Mouse (Mus musculus) liver, postnatal 0 days (tissue): ENCODE data around the gene Golgb1. TPM values are rescaled to one million over a fixed set of nuclear protein-coding genes. Genes with fewer than 3 reads are reported as not detected.

Experiments used
- ATAC-seq: fragments of 200-750 bp; cut with Nextera tagmentation; 2 replicates; pipeline ENCODE4 v1.8.0; 2017; ENCODE audit warnings: mild to moderate bottlenecking, moderate library complexity
- DNase-seq: peaks from one replicate; pipeline ENCODE4 v3.0.0-alpha.2; 2016
- H3K27ac ChIP-seq: fragments of 300-500 bp; sonication (generic); 2 replicates; pipeline ENCODE4 v1.5.1; 2014; ENCODE audit warnings: antibody characterized with exemption, moderate library complexity, mild to moderate bottlenecking, low read depth
- H3K27me3 ChIP-seq: fragments of 300-500 bp; sonication (generic); 2 replicates; pipeline ENCODE4 v1.6.1; 2014; ENCODE audit warnings: low read length, control low read depth, mixed read lengths; ENCODE audit not compliant: insufficient read depth
- H3K36me3 ChIP-seq: fragments of 300-500 bp; sonication (generic); replicated peaks from 2 replicates; pipeline ENCODE4 v1.6.1; 2014; ENCODE audit warnings: mild to moderate bottlenecking, control low read depth, low read length, moderate library complexity, mixed read lengths; ENCODE audit not compliant: insufficient read depth
- H3K4me1 ChIP-seq: fragments of 300-500 bp; sonication (generic); 2 replicates; pipeline ENCODE4 v1.6.1; 2014; ENCODE audit warnings: antibody characterized with exemption, mild to moderate bottlenecking, control low read depth; ENCODE audit not compliant: insufficient read depth
- H3K4me2 ChIP-seq: fragments of 300-500 bp; sonication (generic); 2 replicates; pipeline ENCODE4 v1.6.1; 2014; ENCODE audit warnings: low read depth, mild to moderate bottlenecking, low read length, moderate library complexity, mixed read lengths
- H3K4me3 ChIP-seq: fragments of 300-500 bp; sonication (generic); 2 replicates; pipeline ENCODE4 v1.5.1; 2014; ENCODE audit warnings: low read depth, low read length
- H3K9ac ChIP-seq: fragments of 300-500 bp; sonication (generic); replicated peaks from 2 replicates; pipeline ENCODE4 v1.6.1; 2014; ENCODE audit warnings: mild to moderate bottlenecking, moderate library complexity
- H3K9me3 ChIP-seq: fragments of 300-500 bp; sonication (generic); 2 replicates; pipeline ENCODE4 v1.6.1; 2016; ENCODE audit warnings: mild to moderate bottlenecking, control low read depth, low read length, mixed read lengths
- CTCF ChIP-seq: sonication (generic); IDR thresholded peaks from 2 replicates; pipeline ENCODE4 v1.5.1; 2016; ENCODE audit warnings: antibody characterized with exemption, low read depth
- EP300 ChIP-seq: IDR thresholded peaks from 2 replicates; pipeline ENCODE4 v1.6.1; 2016; ENCODE audit warnings: antibody characterized with exemption, low read depth, mild to moderate bottlenecking
- WGBS: fragments of 180-500 bp; shearing (Covaris S2); extraction: QIAGEN DNeasy Blood & Tissue Kit; methylation state at CpG from one replicate; pipeline ENCODE4 v1.1.7; 2014; ENCODE audit not compliant: insufficient replicate concordance; 5-methylcytosine and 5-hydroxymethylcytosine counted together
- polyA plus RNA-seq: library from polyadenylated mRNA; unstranded; fragments of >200 nt; fragmentation: Nextera tagmentation; extraction: Ambion mirVana; gene quantifications from 2 replicates; pipeline ENCODE4 v1.2.1, GENCODE M21; 2015

Golgb1 gene
- polyA plus RNA-seq, 1 experiment from 2014 or later = 42.2 TPM

DNA sequence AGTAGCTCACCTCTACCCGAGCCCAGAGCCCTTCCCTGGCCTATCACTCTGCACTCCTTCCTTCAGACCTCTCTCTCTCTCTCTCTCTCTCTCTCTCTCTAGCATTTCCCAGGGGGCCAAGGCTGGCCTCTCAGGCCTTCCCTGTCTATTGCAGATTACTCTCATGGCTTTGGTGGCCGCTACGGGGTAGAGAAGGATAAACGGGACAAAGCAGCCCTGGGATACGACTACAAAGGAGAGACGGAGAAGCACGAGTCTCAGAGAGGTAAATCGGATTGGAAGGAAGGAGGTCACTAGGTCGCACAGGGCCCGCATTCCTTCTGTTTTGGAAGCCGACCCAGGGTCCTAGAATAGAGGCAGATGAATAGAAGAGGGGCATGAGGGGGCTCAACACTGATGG is 80.2 kb downstream of the Golgb1 start:
- Histone ChIP-seq H3K36me3 (peaks cover 11% of the 10 kb centered on the region; the same call in 1 of the 2 replicates), H3K9ac (no peak overlapping the region), H3K4me3 (no peak overlapping the region), H3K4me2 (no peak overlapping the region), H3K27me3 (no peaks in the 10 kb centered on the region), H3K4me1 (no peaks in the 10 kb centered on the region), H3K9me3 (no peaks in the 10 kb centered on the region), H3K27ac (no peak overlapping the region)
- DNase-seq (no peak), ATAC-seq (no peak)
- WGBS = 83% methylated on average over 11 of the region's 11 CpGs
- TF ChIP-seq CTCF (no peak), EP300 (no peak)

- no peaks in the 10 kb centered on the region for H3K4me1 ChIP-seq
- WGBS = 75% methylated on average over 4 of the region's 4 CpGs
- no peak overlapping the region for H3K9ac ChIP-seq
- no peaks in the 10 kb centered on the region for H3K9me3 ChIP-seq
- DNase-seq = no peak
- H3K4me3 ChIP-seq = no peak overlapping the region
- H3K4me2 ChIP-seq = no peak overlapping the region
- H3K27me3 ChIP-seq = no peaks in the 10 kb centered on the region
- H3K36me3 ChIP-seq = peaks cover 6% of the 10 kb centered on the region
- ATAC-seq = no peak
- TF ChIP-seq CTCF = no peak
- TF ChIP-seq EP300 = no peak
- no peak overlapping the region for H3K27ac ChIP-seq
Measured at GRCm38 (mm10) chr16:36963415-36963814, 88.5 kb downstream of the Golgb1 start.

- ATAC-seq (no peak), DNase-seq (no peak)
- no peak overlapping the region for H3K9ac ChIP-seq
- H3K36me3 ChIP-seq = no peaks in the 10 kb centered on the region
- no peak overlapping the region for H3K4me2 ChIP-seq
- no peak overlapping the region for H3K4me3 ChIP-seq
- no peaks in the 10 kb centered on the region for H3K4me1 ChIP-seq
- TF ChIP-seq CTCF (no peak), EP300 (no peak)
- H3K27me3 ChIP-seq = no peaks in the 10 kb centered on the region
- WGBS = 80% methylated on average over 2 of the region's 2 CpGs
- H3K27ac ChIP-seq = no peak overlapping the region
- H3K9me3 ChIP-seq = no peaks in the 10 kb centered on the region
Measured at GRCm38 (mm10) chr16:36979127-36979526, 104.2 kb downstream of the Golgb1 start.

Other genes with a start within 250 kb of the Golgb1 start
- gene Cd86, start 209.1 kb upstream of the Golgb1 start, polyA plus RNA-seq = 7.7 and 9.3 TPM in 2 replicates
- gene Ildr1, start 181.2 kb upstream of the Golgb1 start, polyA plus RNA-seq = 0.19 and 0.30 TPM in 2 replicates
- gene Slc15a2, start 90.2 kb upstream of the Golgb1 start, polyA plus RNA-seq = 0.20 and 1.8 TPM in 2 replicates
- 6.8 and 7.8 TPM in 2 replicates for gene Iqcb1, start 46.8 kb upstream of the Golgb1 start, polyA plus RNA-seq
- gene Eaf2, start 137 bp upstream of the Golgb1 start, polyA plus RNA-seq = 0.70 and 1.3 TPM in 2 replicates
- 17.7 and 18.4 TPM in 2 replicates for gene Hcls1, start 59.8 kb downstream of the Golgb1 start, polyA plus RNA-seq
- 0.06 TPM in 1 of 2 replicates, not detected in the other for gene Fbxo40, start 115.3 kb downstream of the Golgb1 start, polyA plus RNA-seq
- gene Polq, start 136.6 kb downstream of the Golgb1 start, polyA plus RNA-seq = 2.3 and 2.7 TPM in 2 replicates